Mouse (Mus musculus): ENCODE data around the gene Sh3bp2. TPM values are rescaled to one million over a fixed set of nuclear protein-coding genes. Genes with fewer than 3 reads are reported as not detected.

Gene Sh3bp2
- polyA plus RNA-seq (2015; fragmentation: Nextera tagmentation; extraction: Ambion mirVana): 15.0 and 16.7 TPM in 2 replicates

- ATAC-seq (ENCODE audit: low read depth): peak; percentile 91
- Histone ChIP-seq H3K4me1 (replicated peaks) (peaks cover 8% of the 10 kb centered on the region; the same call in 1 of the 2 replicates), H3K36me3 (no peaks in the 10 kb centered on the region), H3K9me3 (no peaks in the 10 kb centered on the region), H3K27me3 (peaks cover 11% of the 10 kb centered on the region), H3K4me3 (peak within 1 kb of the TSS; percentile 44), H3K27ac (replicated peaks) (no peak within 1 kb of the TSS), H3K9ac (peak within 1 kb of the TSS; percentile 64), H3K4me2 (peak within 1 kb of the TSS; percentile 65)
- 3% methylated on average over 38 of the region's 38 CpGs for WGBS
Measured at GRCm38 (mm10) chr5:34525663-34526476, at the start of gene Sh3bp2. TSS of gene Sh3bp2 (plus strand) at chr5:34525838.

DNA sequence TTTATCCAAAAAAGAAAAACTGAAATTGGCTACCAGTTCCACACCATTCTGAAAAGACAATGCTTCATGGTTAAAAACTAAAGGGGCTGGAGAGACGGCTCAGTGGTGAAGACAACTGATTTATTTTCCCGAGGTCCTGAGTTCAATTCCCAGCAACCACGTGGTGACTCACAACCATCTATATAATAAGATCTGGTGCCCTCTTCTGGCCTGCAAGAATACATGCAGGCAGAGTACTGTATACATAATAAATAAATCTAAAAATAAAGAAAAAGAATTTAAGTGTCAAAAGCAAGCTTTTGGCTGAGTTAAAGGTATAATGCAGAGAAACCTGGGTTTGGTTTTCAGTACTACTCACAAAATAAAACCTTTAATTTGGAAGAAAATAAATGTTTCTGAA, 44.7 kb upstream of the Sh3bp2 start:
- H3K9me3 ChIP-seq: no peaks in the 10 kb centered on the region
- peaks cover 94% of the 10 kb centered on the region for H3K36me3 ChIP-seq
- H3K27ac ChIP-seq (replicated peaks): no peak overlapping the region
- H3K27me3 ChIP-seq: no peaks in the 10 kb centered on the region
- no peaks in the 10 kb centered on the region for H3K4me1 ChIP-seq (replicated peaks)
- ATAC-seq (ENCODE audit: low read depth): no peak
- H3K4me3 ChIP-seq: no peak overlapping the region
- H3K9ac ChIP-seq: no peak overlapping the region
- no peak overlapping the region for H3K4me2 ChIP-seq
- 81% methylated on average over 3 of the region's 3 CpGs for WGBS

DNA sequence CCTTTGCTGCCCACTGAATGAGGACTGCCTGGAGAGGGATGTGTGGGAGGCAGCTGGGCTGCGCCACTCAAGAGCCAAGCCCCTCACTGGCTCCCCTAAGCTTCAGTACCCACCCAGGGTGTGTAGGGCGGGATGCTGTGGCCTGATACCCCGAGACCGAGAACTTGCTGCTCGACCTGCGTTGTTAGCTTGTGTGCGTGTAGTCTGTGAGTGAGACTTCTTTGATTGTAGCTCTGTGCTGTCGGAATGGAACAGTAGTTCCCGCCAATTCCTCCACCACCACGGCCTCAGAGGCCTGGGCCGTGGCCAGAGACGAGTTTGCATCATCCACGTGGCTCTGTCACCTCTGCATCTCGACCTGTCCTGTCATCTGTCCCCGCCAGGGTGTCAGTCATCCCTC, 39.9 kb upstream of the Sh3bp2 start:
- no peaks in the 10 kb centered on the region for H3K4me1 ChIP-seq (replicated peaks)
- WGBS: 94% methylated on average over 15 of the region's 15 CpGs
- ATAC-seq (ENCODE audit: low read depth): no peak
- no peak overlapping the region for H3K4me3 ChIP-seq
- H3K9ac ChIP-seq: no peak overlapping the region
- no peak overlapping the region for H3K27ac ChIP-seq (replicated peaks)
- H3K36me3 ChIP-seq: peaks cover 68% of the 10 kb centered on the region
- H3K27me3 ChIP-seq: no peaks in the 10 kb centered on the region
- H3K9me3 ChIP-seq: no peaks in the 10 kb centered on the region
- no peak overlapping the region for H3K4me2 ChIP-seq

- H3K4me2 ChIP-seq: no peak overlapping the region
- peaks cover 52% of the 10 kb centered on the region for H3K36me3 ChIP-seq
- H3K4me3 ChIP-seq: no peak overlapping the region
- no peaks in the 10 kb centered on the region for H3K9me3 ChIP-seq
- H3K9ac ChIP-seq: no peak overlapping the region
- 85% methylated on average over 6 of the region's 6 CpGs for WGBS
- no peak overlapping the region for H3K27ac ChIP-seq (replicated peaks)
- H3K27me3 ChIP-seq: no peaks in the 10 kb centered on the region
- no peaks in the 10 kb centered on the region for H3K4me1 ChIP-seq (replicated peaks)
- ATAC-seq (ENCODE audit: low read depth): no peak
Measured at GRCm38 (mm10) chr5:34487320-34488090, 38.1 kb upstream of the Sh3bp2 start.

DNA sequence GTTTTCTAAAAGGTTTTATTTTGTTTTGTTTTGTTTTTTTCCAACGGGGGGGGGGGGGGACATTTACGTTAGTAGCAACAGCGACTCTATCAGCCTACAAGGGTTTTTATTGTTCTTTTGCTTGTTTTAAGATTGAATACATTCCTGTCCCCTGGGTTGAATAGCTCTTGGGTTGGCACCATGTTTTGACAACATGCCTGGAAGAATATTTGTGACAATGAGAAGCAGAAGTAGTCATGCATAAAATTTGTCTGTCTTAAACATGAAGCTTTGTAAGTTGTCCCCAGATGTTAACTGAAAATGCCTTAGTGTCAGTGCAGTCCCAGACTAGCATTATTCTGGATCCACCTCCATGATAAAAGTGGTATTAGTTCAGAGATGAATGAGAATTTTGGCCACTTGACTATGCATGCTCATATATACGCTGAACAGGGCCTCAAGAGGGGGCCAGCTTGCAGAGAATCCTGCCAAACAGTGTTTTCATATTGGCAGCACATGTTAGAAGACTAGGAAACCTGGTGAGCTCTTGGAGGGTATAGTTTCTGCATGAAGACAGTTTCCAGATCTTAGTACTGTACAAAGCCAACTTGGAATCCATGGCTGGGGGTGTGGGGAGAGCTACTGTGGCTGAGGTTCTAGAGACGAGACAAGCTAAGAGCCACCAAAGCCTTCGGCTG, 36.8 kb upstream of the Sh3bp2 start:
- 77% methylated on average over 6 of the region's 6 CpGs for WGBS
- Histone ChIP-seq H3K27ac (replicated peaks) (no peak overlapping the region), H3K4me3 (no peak overlapping the region), H3K9me3 (no peaks in the 10 kb centered on the region), H3K27me3 (no peaks in the 10 kb centered on the region), H3K4me2 (no peak overlapping the region), H3K4me1 (replicated peaks) (no peaks in the 10 kb centered on the region), H3K9ac (no peak overlapping the region), H3K36me3 (peaks cover 39% of the 10 kb centered on the region)
- ATAC-seq (ENCODE audit: low read depth): no peak

GRCm38 (mm10) chr5:34489418-34489787, 36.2 kb upstream of the Sh3bp2 start:
- WGBS: 86% methylated on average over 3 of the region's 3 CpGs
- Histone ChIP-seq H3K9me3 (no peaks in the 10 kb centered on the region), H3K9ac (no peak overlapping the region), H3K27ac (replicated peaks) (no peak overlapping the region), H3K4me2 (no peak overlapping the region), H3K4me1 (replicated peaks) (no peaks in the 10 kb centered on the region), H3K36me3 (peaks cover 34% of the 10 kb centered on the region), H3K27me3 (no peaks in the 10 kb centered on the region), H3K4me3 (no peak overlapping the region)
- ATAC-seq (ENCODE audit: low read depth): no peak

GRCm38 (mm10) chr5:34496745-34497144, 28.9 kb upstream of the Sh3bp2 start:
- H3K9ac ChIP-seq: no peak overlapping the region
- H3K4me3 ChIP-seq: no peak overlapping the region
- no peak for ATAC-seq (ENCODE audit: low read depth)
- no peak overlapping the region for H3K4me2 ChIP-seq
- H3K27ac ChIP-seq (replicated peaks): no peak overlapping the region
- H3K9me3 ChIP-seq: no peaks in the 10 kb centered on the region
- no peaks in the 10 kb centered on the region for H3K36me3 ChIP-seq
- H3K4me1 ChIP-seq (replicated peaks): no peaks in the 10 kb centered on the region
- 81% methylated on average over 6 of the region's 6 CpGs for WGBS
- no peaks in the 10 kb centered on the region for H3K27me3 ChIP-seq

DNA sequence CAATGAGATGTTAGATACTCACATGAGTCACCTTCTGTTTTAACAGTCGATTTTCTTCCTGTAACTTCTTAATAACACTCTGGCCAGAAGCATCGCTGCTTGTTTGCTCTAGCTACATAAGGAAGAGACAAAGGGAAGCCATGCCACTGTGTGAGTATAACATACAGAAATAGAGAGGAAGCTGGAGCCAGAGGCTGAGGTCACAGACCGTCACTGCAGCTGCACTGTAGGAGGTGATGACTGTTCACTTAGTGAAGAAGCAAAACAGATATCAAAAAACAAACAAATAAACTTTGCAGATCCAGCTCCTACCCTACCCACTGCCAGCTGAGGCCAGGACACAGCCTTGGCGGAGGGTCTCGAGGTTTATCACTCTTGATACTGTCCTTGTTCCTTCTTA, 24.8 kb upstream of the Sh3bp2 start:
- no peak overlapping the region for H3K9ac ChIP-seq
- H3K4me2 ChIP-seq: no peak overlapping the region
- H3K27ac ChIP-seq (replicated peaks): no peak overlapping the region
- no peak overlapping the region for H3K4me3 ChIP-seq
- no peaks in the 10 kb centered on the region for H3K4me1 ChIP-seq (replicated peaks)
- no peaks in the 10 kb centered on the region for H3K27me3 ChIP-seq
- H3K9me3 ChIP-seq: no peaks in the 10 kb centered on the region
- H3K36me3 ChIP-seq: no peaks in the 10 kb centered on the region
- 84% methylated on average over 5 of the region's 5 CpGs for WGBS
- ATAC-seq (ENCODE audit: low read depth): no peak

DNA sequence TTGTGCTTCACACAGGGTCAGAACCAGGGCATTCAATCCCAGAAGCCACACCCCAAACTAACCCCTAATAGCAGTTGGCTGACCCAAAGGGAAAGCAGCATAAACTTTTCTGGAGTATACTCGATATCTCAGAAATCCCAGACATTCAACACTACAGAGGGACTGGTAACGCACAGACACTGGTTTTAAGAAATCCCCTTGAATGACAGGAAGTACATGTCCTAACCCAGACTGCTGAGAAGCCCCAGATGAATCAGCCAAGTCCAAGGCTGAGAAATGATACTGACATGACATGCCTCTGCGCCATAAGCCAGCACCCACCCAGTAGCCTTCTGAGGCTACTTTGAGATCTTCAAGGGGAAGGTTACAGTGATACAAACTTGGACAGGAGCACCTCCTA, 24.1 kb upstream of the Sh3bp2 start:
- Histone ChIP-seq H3K4me2 (no peak overlapping the region), H3K4me1 (replicated peaks) (no peaks in the 10 kb centered on the region), H3K9me3 (no peaks in the 10 kb centered on the region), H3K4me3 (no peak overlapping the region), H3K27me3 (no peaks in the 10 kb centered on the region), H3K36me3 (no peaks in the 10 kb centered on the region), H3K9ac (no peak overlapping the region), H3K27ac (replicated peaks) (no peak overlapping the region)
- ATAC-seq (ENCODE audit: low read depth): no peak
- WGBS: 87% methylated on average over 3 of the region's 3 CpGs

- H3K9me3 ChIP-seq: no peaks in the 10 kb centered on the region
- ATAC-seq (ENCODE audit: low read depth): no peak
- H3K4me3 ChIP-seq: no peak overlapping the region
- H3K36me3 ChIP-seq: no peaks in the 10 kb centered on the region
- no peak overlapping the region for H3K4me2 ChIP-seq
- no peaks in the 10 kb centered on the region for H3K4me1 ChIP-seq (replicated peaks)
- H3K9ac ChIP-seq: no peak overlapping the region
- 91% methylated on average over 1 of the region's 1 CpGs for WGBS
- H3K27ac ChIP-seq (replicated peaks): no peak overlapping the region
- no peaks in the 10 kb centered on the region for H3K27me3 ChIP-seq
Measured at GRCm38 (mm10) chr5:34502411-34502810, 23.2 kb upstream of the Sh3bp2 start.

DNA sequence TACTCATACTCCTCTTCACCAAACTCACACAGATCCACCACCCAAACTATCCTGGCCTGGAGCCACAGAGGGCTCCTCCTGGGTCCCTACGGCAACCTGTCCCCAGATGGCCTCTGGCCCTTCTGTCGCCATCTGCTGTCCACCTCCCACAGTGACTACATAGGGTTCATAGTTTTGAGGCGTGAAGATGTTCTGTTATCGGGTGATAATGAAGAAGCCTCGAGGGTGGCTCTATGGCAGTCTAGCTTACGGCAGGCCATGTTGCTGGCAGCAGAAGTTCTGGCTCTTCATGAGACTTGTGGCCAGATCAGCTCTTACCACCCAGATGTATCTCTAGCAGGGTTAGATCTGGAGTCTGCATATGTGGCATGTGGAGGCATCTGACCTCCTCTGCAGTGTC, 22.8 kb upstream of the Sh3bp2 start:
- no peak for ATAC-seq (ENCODE audit: low read depth)
- WGBS: 70% methylated on average over 6 of the region's 6 CpGs

GRCm38 (mm10) chr5:34512486-34512885, 13.2 kb upstream of the Sh3bp2 start:
- H3K36me3 ChIP-seq: no peaks in the 10 kb centered on the region
- H3K9me3 ChIP-seq: peaks cover 4% of the 10 kb centered on the region; the same call in 1 of the 2 replicates
- no peak overlapping the region for H3K27ac ChIP-seq (replicated peaks)
- peak overlapping the region; percentile 90; the same call in 1 of the 2 replicates for H3K4me2 ChIP-seq
- H3K9ac ChIP-seq: no peak overlapping the region
- peaks cover 8% of the 10 kb centered on the region for H3K4me1 ChIP-seq (replicated peaks)
- H3K4me3 ChIP-seq: no peak overlapping the region
- 89% methylated on average over 3 of the region's 3 CpGs for WGBS
- no peak for ATAC-seq (ENCODE audit: low read depth)
- peaks cover 15% of the 10 kb centered on the region for H3K27me3 ChIP-seq

More for the DNA sequence above, 22.8 kb upstream of the Sh3bp2 start:
- Histone ChIP-seq H3K27me3 (no peaks in the 10 kb centered on the region), H3K9ac (no peak overlapping the region), H3K9me3 (no peaks in the 10 kb centered on the region), H3K4me1 (replicated peaks) (no peaks in the 10 kb centered on the region), H3K4me2 (no peak overlapping the region), H3K36me3 (no peaks in the 10 kb centered on the region), H3K27ac (replicated peaks) (no peak overlapping the region), H3K4me3 (no peak overlapping the region)
